Mouse (Mus musculus): Measurements from ENCODE around the gene Klhl13.

The Klhl13 gene

DNA sequence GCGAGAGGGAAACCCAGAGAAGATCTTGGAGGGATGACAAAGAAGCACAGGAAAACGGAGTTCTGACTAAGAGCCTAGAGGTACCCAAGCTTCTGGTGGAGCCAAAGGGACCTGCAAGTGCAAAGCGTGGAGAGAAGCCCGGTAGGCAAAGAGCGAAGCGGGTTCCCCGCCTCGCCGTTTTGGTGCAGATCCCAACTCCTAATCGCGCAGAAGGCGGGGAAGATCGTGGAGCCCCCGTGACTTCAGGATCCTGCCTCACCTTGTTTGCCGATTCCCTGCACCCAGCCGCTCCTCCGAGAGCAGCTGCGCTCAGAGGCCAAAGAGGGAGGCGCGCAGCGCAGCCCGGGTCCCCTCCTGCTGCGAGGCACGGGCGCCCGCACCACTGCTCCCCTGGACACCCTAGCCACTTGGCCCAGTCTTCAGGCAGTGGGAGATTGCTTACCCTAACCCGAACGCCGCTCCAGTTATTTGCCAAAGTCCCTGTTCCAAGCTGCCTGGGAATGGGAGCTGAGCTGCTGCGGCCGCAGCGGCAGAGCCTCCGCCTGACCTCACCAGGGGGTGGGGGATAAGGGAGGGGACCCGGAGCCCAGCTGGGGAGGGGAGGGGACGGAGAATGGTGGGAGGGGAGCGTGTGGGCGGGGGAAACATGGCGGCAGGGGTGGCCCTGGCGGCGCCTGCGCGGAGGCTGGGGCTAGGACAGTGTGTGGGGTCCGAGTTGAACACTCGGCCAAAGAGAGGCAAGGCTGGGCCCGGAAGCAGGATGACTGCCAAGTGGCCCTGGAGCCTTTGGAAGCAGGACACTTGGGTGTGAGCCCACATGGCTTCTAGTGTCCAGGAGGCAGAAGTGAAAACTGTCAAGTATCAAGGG lies at the start of gene Klhl13:
Gene Klhl13, minus strand, starts transcription at position 569 of the 868 bp plus-strand sequence.
- DNase-seq (ENCODE audit: inconsistent age in 2 of 2, low spot score in 1 of 2) = peak; percentile 51 to 85

- no peak for DNase-seq (ENCODE audit: inconsistent age in 2 of 2, low spot score in 1 of 2)
Measured at GRCm38 (mm10) chrX:23409296-23410149, 44.6 kb upstream of the Klhl13 start.

DNA sequence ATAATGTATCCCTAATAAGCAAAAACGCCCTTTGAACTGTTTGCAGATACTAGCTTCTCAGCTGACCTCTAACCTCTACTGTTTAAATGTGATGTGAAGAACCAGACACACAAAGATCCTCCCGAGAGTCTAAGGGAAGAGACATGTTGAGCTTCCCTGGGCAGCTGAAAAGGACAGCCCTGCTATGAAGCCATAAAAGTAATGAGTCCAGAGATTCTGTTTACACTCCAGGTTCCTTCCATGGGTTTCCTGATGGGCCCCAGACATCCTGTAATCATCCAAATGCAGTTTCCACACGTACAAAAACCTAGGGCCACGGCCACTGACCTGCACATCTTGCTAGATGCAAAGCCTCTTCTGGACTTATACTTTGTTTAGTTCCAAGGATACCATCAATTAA lies 23.8 kb upstream of the Klhl13 start:
- no peak for DNase-seq (ENCODE audit: inconsistent age in 2 of 2, low spot score in 1 of 2)

GRCm38 (mm10) chrX:23363441-23363840 lies 1.4 kb downstream of the Klhl13 start:
- DNase-seq (ENCODE audit: inconsistent age in 2 of 2, low spot score in 1 of 2) = no peak

- DNase-seq (ENCODE audit: inconsistent age in 2 of 2, low spot score in 1 of 2) = no peak
Measured at GRCm38 (mm10) chrX:23360446-23360845, 4.4 kb downstream of the Klhl13 start.

- DNase-seq (ENCODE audit: inconsistent age in 2 of 2, low spot score in 1 of 2) = no peak
Measured at GRCm38 (mm10) chrX:23350083-23350482, 14.8 kb downstream of the Klhl13 start.

DNA sequence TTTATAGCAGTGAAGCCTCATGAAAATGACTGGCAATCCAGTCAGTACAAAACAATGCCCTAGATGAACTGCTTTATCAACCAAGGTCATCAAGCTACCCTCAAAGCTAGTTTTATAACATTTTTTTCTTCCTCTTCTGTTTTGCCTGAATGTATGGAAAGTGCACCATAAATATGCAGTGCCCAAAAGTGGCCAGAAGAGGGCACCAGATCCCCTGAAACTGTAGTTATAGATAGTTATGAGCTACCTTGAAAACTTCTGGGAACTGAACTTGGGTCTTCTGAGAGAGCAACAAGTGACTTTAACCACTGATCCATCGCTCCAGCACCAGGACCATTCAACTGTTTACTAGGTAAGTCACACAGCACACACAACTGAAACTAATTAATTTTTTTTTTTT lies 36.8 kb downstream of the Klhl13 start:
- DNase-seq (ENCODE audit: inconsistent age in 2 of 2, low spot score in 1 of 2) = peak in 1 of 2 experiments; percentile 48

DNA sequence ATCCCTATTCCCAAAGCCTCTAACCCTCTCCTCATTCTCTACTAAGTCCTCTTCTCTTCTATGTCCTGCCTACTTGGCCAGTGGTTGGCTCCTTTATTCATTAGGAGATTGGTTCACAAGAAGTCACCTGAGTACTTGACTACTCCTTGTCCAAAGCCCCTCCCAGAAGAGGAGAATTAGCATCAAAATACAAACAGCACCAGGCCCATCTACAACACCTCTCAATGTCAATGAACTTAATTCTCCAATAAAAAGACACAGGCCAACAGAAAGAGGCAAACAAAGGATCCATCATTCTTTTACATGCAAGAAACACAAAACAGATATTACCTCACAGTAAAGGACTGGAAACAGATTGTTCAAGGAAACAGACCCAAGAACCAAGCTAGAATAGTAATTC lies 46.0 kb downstream of the Klhl13 start:
- DNase-seq (ENCODE audit: inconsistent age in 2 of 2, low spot score in 1 of 2) = no peak

DNA sequence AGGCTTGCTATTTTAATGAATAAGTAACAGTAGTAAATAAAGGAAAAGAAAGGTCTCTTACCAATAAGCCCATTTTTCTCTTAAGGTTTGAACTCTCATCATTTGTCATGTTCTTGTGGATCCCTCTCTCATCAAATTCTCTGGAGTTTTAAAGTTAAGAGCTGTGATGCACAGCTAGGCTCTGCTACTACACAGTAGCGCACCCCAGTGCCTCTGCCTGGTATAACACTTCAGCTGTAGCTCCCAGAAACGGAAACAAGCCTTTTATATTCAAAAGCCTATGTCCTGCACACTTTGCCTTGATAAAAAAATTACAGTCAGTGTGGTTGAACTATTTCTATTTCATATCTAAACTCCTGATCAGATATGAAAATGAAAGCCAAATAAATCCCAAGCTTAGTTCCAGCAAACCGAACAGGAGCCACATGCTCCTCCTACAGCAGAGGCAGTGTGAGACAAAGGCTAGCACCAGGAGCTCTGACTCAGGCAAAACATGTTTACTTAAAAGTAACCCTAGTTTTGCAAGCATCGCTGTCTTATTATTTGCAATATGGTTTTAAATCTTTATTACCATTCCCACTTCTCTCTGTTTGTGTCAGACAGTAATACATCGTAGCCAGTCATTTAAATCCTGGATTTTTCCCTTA lies 68.8 kb downstream of the Klhl13 start:
- DNase-seq (ENCODE audit: inconsistent age in 2 of 2, low spot score in 1 of 2) = peak; percentile 24 to 71

- no peak for DNase-seq (ENCODE audit: inconsistent age in 2 of 2, low spot score in 1 of 2)
Measured at GRCm38 (mm10) chrX:23285442-23285817, 79.5 kb downstream of the Klhl13 start.

GRCm38 (mm10) chrX:23284530-23285441 lies 80.1 kb downstream of the Klhl13 start:
- DNase-seq (ENCODE audit: inconsistent age in 2 of 2, low spot score in 1 of 2) = no peak

- no peak for DNase-seq (ENCODE audit: inconsistent age in 2 of 2, low spot score in 1 of 2)
Measured at GRCm38 (mm10) chrX:23267601-23268000, 97.3 kb downstream of the Klhl13 start.

- DNase-seq (ENCODE audit: inconsistent age in 2 of 2, low spot score in 1 of 2) = no peak
Measured at GRCm38 (mm10) chrX:23248752-23249151, 116.1 kb downstream of the Klhl13 start.

Data from adrenal gland, adult (tissue).